Mouse (Mus musculus): ENCODE data around the gene Hsd17b1. TPM values are rescaled to one million over a fixed set of nuclear protein-coding genes. Genes with fewer than 3 reads are reported as not detected.

Hsd17b1 gene
- polyA plus RNA-seq, 1 experiment from 2014 or later = 0.26 TPM

GRCm38 (mm10) chr11:101080421-101080820, 2.2 kb downstream of the Hsd17b1 start:
- Histone ChIP-seq H3K27ac (ENCODE audit: low read depth, low read length) (no peak overlapping the region), H3K9me3 (ENCODE audit: control insufficient read depth, low read length) (no peaks in the 10 kb centered on the region), H3K4me1 (ENCODE audit: control insufficient read depth, insufficient read depth, low read depth, low read length) (peaks cover 14% of the 10 kb centered on the region), H3K4me2 (ENCODE audit: low read length) (no peak overlapping the region), H3K36me3 (ENCODE audit: control insufficient read depth, insufficient read depth, low read length) (no peaks in the 10 kb centered on the region; the same call in 1 of the 2 replicates), H3K9ac (ENCODE audit: low read depth, low read length) (no peak overlapping the region), H3K27me3 (replicated peaks; ENCODE audit: control insufficient read depth, insufficient read depth, low read length) (peaks cover 39% of the 10 kb centered on the region), H3K4me3 (ENCODE audit: low read length) (no peak overlapping the region)
- no peak for ATAC-seq
- WGBS = 63% methylated on average over 5 of the region's 5 CpGs

- H3K36me3 ChIP-seq (ENCODE audit: control insufficient read depth, insufficient read depth, low read length) = peaks cover 3% of the 10 kb centered on the region
- peak overlapping the region; percentile 25 for H3K9ac ChIP-seq (ENCODE audit: low read depth, low read length)
- H3K27ac ChIP-seq (ENCODE audit: low read depth, low read length) = peak overlapping the region; percentile 92
- H3K4me2 ChIP-seq (ENCODE audit: low read length) = peak overlapping the region; percentile 100
- H3K9me3 ChIP-seq (ENCODE audit: control insufficient read depth, low read length) = no peaks in the 10 kb centered on the region
- ATAC-seq = no peak
- peaks cover 25% of the 10 kb centered on the region for H3K4me1 ChIP-seq (ENCODE audit: control insufficient read depth, insufficient read depth, low read depth, low read length)
- peaks cover 39% of the 10 kb centered on the region for H3K27me3 ChIP-seq (replicated peaks; ENCODE audit: control insufficient read depth, insufficient read depth, low read length)
- peak overlapping the region; percentile 80 for H3K4me3 ChIP-seq (ENCODE audit: low read length)
- 5% methylated on average over 10 of the region's 10 CpGs for WGBS
Measured at GRCm38 (mm10) chr11:101081659-101082058, 3.4 kb downstream of the Hsd17b1 start.

- Histone ChIP-seq H3K27me3 (replicated peaks; ENCODE audit: control insufficient read depth, insufficient read depth, low read length) (peaks cover 34% of the 10 kb centered on the region), H3K9ac (ENCODE audit: low read depth, low read length) (peak within 1 kb of the TSS; percentile 89), H3K4me2 (ENCODE audit: low read length) (peak within 1 kb of the TSS; percentile 100), H3K4me3 (ENCODE audit: low read length) (peak within 1 kb of the TSS; percentile 80), H3K36me3 (ENCODE audit: control insufficient read depth, insufficient read depth, low read length) (peaks cover 3% of the 10 kb centered on the region), H3K9me3 (ENCODE audit: control insufficient read depth, low read length) (no peaks in the 10 kb centered on the region), H3K27ac (ENCODE audit: low read depth, low read length) (peak within 1 kb of the TSS; percentile 92), H3K4me1 (ENCODE audit: control insufficient read depth, insufficient read depth, low read depth, low read length) (peaks cover 26% of the 10 kb centered on the region)
- under 1% methylated on average over 51 of the region's 51 CpGs for WGBS
- ATAC-seq = peak; percentile 91
Measured at GRCm38 (mm10) chr11:101082208-101083082, 4.2 kb downstream of the Hsd17b1 start, which contains the start of gene Coasy. Gene Coasy, plus strand, starts transcription at chr11:101082565.

GRCm38 (mm10) chr11:101083083-101083697, 5.0 kb downstream of the Hsd17b1 start:
- peak overlapping the region; percentile 92 for H3K27ac ChIP-seq (ENCODE audit: low read depth, low read length)
- peak overlapping the region; percentile 80 for H3K4me3 ChIP-seq (ENCODE audit: low read length)
- peaks cover 27% of the 10 kb centered on the region for H3K27me3 ChIP-seq (replicated peaks; ENCODE audit: control insufficient read depth, insufficient read depth, low read length)
- H3K9me3 ChIP-seq (ENCODE audit: control insufficient read depth, low read length) = no peaks in the 10 kb centered on the region
- peak overlapping the region; percentile 89 for H3K9ac ChIP-seq (ENCODE audit: low read depth, low read length)
- peaks cover 3% of the 10 kb centered on the region for H3K36me3 ChIP-seq (ENCODE audit: control insufficient read depth, insufficient read depth, low read length)
- 33% methylated on average over 19 of the region's 19 CpGs for WGBS
- H3K4me2 ChIP-seq (ENCODE audit: low read length) = peak overlapping the region; percentile 100
- H3K4me1 ChIP-seq (ENCODE audit: control insufficient read depth, insufficient read depth, low read depth, low read length) = peaks cover 33% of the 10 kb centered on the region
- peak; percentile 2; the same call in 1 of the 2 replicates for ATAC-seq

- Histone ChIP-seq H3K4me3 (ENCODE audit: low read length) (no peak overlapping the region), H3K9me3 (ENCODE audit: control insufficient read depth, low read length) (no peaks in the 10 kb centered on the region), H3K9ac (ENCODE audit: low read depth, low read length) (no peak overlapping the region), H3K27me3 (replicated peaks; ENCODE audit: control insufficient read depth, insufficient read depth, low read length) (peaks cover 16% of the 10 kb centered on the region), H3K36me3 (ENCODE audit: control insufficient read depth, insufficient read depth, low read length) (peaks cover 6% of the 10 kb centered on the region), H3K4me2 (ENCODE audit: low read length) (no peak overlapping the region), H3K4me1 (ENCODE audit: control insufficient read depth, insufficient read depth, low read depth, low read length) (peaks cover 35% of the 10 kb centered on the region), H3K27ac (ENCODE audit: low read depth, low read length) (no peak overlapping the region)
- ATAC-seq = no peak
- 88% methylated on average over 14 of the region's 14 CpGs for WGBS
Measured at GRCm38 (mm10) chr11:101084246-101084645, 6.0 kb downstream of the Hsd17b1 start.

GRCm38 (mm10) chr11:101084811-101085210, 6.6 kb downstream of the Hsd17b1 start:
- no peak overlapping the region for H3K4me2 ChIP-seq (ENCODE audit: low read length)
- H3K27me3 ChIP-seq (replicated peaks; ENCODE audit: control insufficient read depth, insufficient read depth, low read length) = peaks cover 11% of the 10 kb centered on the region
- H3K9me3 ChIP-seq (ENCODE audit: control insufficient read depth, low read length) = no peaks in the 10 kb centered on the region
- peaks cover 35% of the 10 kb centered on the region for H3K4me1 ChIP-seq (ENCODE audit: control insufficient read depth, insufficient read depth, low read depth, low read length)
- no peak for ATAC-seq
- H3K4me3 ChIP-seq (ENCODE audit: low read length) = no peak overlapping the region
- no peak overlapping the region for H3K27ac ChIP-seq (ENCODE audit: low read depth, low read length)
- 95% methylated on average over 12 of the region's 12 CpGs for WGBS
- no peak overlapping the region for H3K9ac ChIP-seq (ENCODE audit: low read depth, low read length)
- H3K36me3 ChIP-seq (ENCODE audit: control insufficient read depth, insufficient read depth, low read length) = peaks cover 11% of the 10 kb centered on the region

- H3K4me3 ChIP-seq (ENCODE audit: low read length) = no peak overlapping the region
- no peak overlapping the region for H3K4me2 ChIP-seq (ENCODE audit: low read length)
- WGBS = 93% methylated on average over 18 of the region's 18 CpGs
- H3K27me3 ChIP-seq (replicated peaks; ENCODE audit: control insufficient read depth, insufficient read depth, low read length) = peaks cover 1% of the 10 kb centered on the region; the same call in 1 of the 2 replicates
- no peaks in the 10 kb centered on the region for H3K9me3 ChIP-seq (ENCODE audit: control insufficient read depth, low read length)
- H3K27ac ChIP-seq (ENCODE audit: low read depth, low read length) = peak overlapping the region; percentile 86; the same call in 1 of the 2 replicates
- H3K4me1 ChIP-seq (ENCODE audit: control insufficient read depth, insufficient read depth, low read depth, low read length) = peaks cover 35% of the 10 kb centered on the region
- no peak overlapping the region for H3K9ac ChIP-seq (ENCODE audit: low read depth, low read length)
- no peak for ATAC-seq
- peaks cover 21% of the 10 kb centered on the region for H3K36me3 ChIP-seq (ENCODE audit: control insufficient read depth, insufficient read depth, low read length)
Measured at GRCm38 (mm10) chr11:101085617-101086322, 7.6 kb downstream of the Hsd17b1 start.

GRCm38 (mm10) chr11:101086323-101086674, 8.1 kb downstream of the Hsd17b1 start:
- no peak overlapping the region for H3K4me3 ChIP-seq (ENCODE audit: low read length)
- H3K4me2 ChIP-seq (ENCODE audit: low read length) = peak overlapping the region; percentile 97
- H3K27ac ChIP-seq (ENCODE audit: low read depth, low read length) = peak overlapping the region; percentile 86
- peaks cover 35% of the 10 kb centered on the region for H3K4me1 ChIP-seq (ENCODE audit: control insufficient read depth, insufficient read depth, low read depth, low read length)
- no peaks in the 10 kb centered on the region for H3K9me3 ChIP-seq (ENCODE audit: control insufficient read depth, low read length)
- 79% methylated on average over 6 of the region's 6 CpGs for WGBS
- no peaks in the 10 kb centered on the region for H3K27me3 ChIP-seq (replicated peaks; ENCODE audit: control insufficient read depth, insufficient read depth, low read length)
- peak overlapping the region; percentile 95; the same call in 1 of the 2 replicates for H3K9ac ChIP-seq (ENCODE audit: low read depth, low read length)
- peaks cover 26% of the 10 kb centered on the region for H3K36me3 ChIP-seq (ENCODE audit: control insufficient read depth, insufficient read depth, low read length)
- ATAC-seq = no peak

Measured in hindbrain, embryonic 16.5 days (tissue).